Mouse (Mus musculus) heart, embryonic 11.5 days (tissue): ENCODE data around the gene Muc4. TPM values are rescaled to one million over a fixed set of nuclear protein-coding genes. Genes with fewer than 3 reads are reported as not detected.

ENCODE experiments used
- ATAC-seq: fragments of 200-750 bp; cut with Nextera tagmentation; replicated peaks from 2 replicates; pipeline ENCODE4 v1.8.0; 2017; ENCODE audit warnings: moderate library complexity; ENCODE audit not compliant: insufficient number of reproducible peaks, low FRiP score, low TSS enrichment
- H3K27ac ChIP-seq: fragments of 300-500 bp; sonication (generic); 2 replicates; pipeline ENCODE4 v1.5.1; 2014; ENCODE audit warnings: mild to moderate bottlenecking, low read depth, low read length
- H3K27me3 ChIP-seq: fragments of 300-500 bp; sonication (generic); 2 replicates; pipeline ENCODE4 v1.6.1; 2014; ENCODE audit warnings: mild to moderate bottlenecking, low read length, mixed read lengths; ENCODE audit not compliant: control insufficient read depth, insufficient read depth
- H3K36me3 ChIP-seq: fragments of 300-500 bp; sonication (generic); 2 replicates; pipeline ENCODE4 v1.6.1; 2014; ENCODE audit warnings: mild to moderate bottlenecking, low read length, moderate library complexity, mixed read lengths; ENCODE audit not compliant: control insufficient read depth, insufficient read depth
- H3K4me1 ChIP-seq: fragments of 300-500 bp; sonication (generic); 2 replicates; pipeline ENCODE4 v1.6.1; 2014; ENCODE audit warnings: low read length; ENCODE audit not compliant: control insufficient read depth, insufficient read depth
- H3K4me2 ChIP-seq: fragments of 300-500 bp; sonication (generic); 2 replicates; pipeline ENCODE4 v1.6.1; 2014; ENCODE audit warnings: mild to moderate bottlenecking, moderate library complexity
- H3K4me3 ChIP-seq: fragments of 300-500 bp; sonication (generic); 2 replicates; pipeline ENCODE4 v1.5.1; 2014; ENCODE audit warnings: low read depth, low read length
- H3K9ac ChIP-seq: fragments of 300-500 bp; sonication (generic); 2 replicates; pipeline ENCODE4 v1.6.1; 2014; ENCODE audit warnings: mild to moderate bottlenecking, low read depth, low read length, moderate library complexity
- H3K9me3 ChIP-seq: fragments of 300-500 bp; sonication (generic); replicated peaks from 2 replicates; pipeline ENCODE4 v1.6.1; 2016; ENCODE audit warnings: low read length; ENCODE audit not compliant: control insufficient read depth
- WGBS: fragments of 180-500 bp; shearing (Covaris S2); extraction: QIAGEN DNeasy Blood & Tissue Kit; methylation state at CpG from one replicate; pipeline ENCODE4 v1.1.7; 2014; ENCODE audit not compliant: insufficient replicate concordance; 5-methylcytosine and 5-hydroxymethylcytosine counted together
- polyA plus RNA-seq: library from polyadenylated mRNA; unstranded; fragments of >200 nt; fragmentation: Nextera tagmentation; extraction: Ambion mirVana; gene quantifications from 2 replicates; pipeline ENCODE4 v1.2.1, GENCODE M21; 2014

Muc4 gene
- polyA plus RNA-seq, 1 experiment from 2014 or later, result 0.13 TPM

GRCm38 (mm10) chr16:32776676-32777075, 41.0 kb downstream of the Muc4 start:
- Histone ChIP-seq H3K9ac (no peak overlapping the region), H3K4me3 (no peak overlapping the region), H3K36me3 (no peaks in the 10 kb centered on the region), H3K27ac (no peak overlapping the region), H3K4me2 (no peak overlapping the region), H3K9me3 (no peaks in the 10 kb centered on the region), H3K27me3 (peaks cover 9% of the 10 kb centered on the region; the same call in 1 of the 2 replicates), H3K4me1 (peaks cover 4% of the 10 kb centered on the region; the same call in 1 of the 2 replicates)
- no peak for ATAC-seq
- 73% methylated on average over 10 of the region's 10 CpGs for WGBS

DNA sequence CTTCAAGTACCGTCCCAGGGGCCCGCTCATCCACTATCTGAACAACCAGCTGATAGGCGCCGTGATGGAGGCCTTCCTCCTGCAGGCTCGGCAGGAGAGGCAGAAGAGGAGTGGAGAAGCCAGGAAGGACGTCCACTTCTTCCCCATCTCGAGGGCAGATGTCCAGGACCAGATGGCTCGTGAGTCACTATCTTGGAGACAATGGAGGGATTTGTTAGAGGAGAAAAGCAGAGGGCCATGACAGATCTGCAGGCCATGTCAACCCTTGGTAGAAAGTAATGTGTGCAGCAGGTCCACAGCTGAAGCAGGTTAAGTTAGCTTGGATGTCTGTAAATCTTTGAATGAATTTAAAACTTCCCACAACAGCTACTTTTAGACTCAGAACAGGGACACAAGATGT, 43.3 kb downstream of the Muc4 start:
- no peaks in the 10 kb centered on the region for H3K36me3 ChIP-seq
- no peak overlapping the region for H3K27ac ChIP-seq
- H3K4me1 ChIP-seq, result peaks cover 4% of the 10 kb centered on the region; the same call in 1 of the 2 replicates
- no peak overlapping the region for H3K9ac ChIP-seq
- WGBS, result 22% methylated on average over 8 of the region's 8 CpGs
- no peaks in the 10 kb centered on the region for H3K9me3 ChIP-seq
- ATAC-seq, result no peak
- H3K4me2 ChIP-seq, result no peak overlapping the region
- H3K27me3 ChIP-seq, result peaks cover 9% of the 10 kb centered on the region; the same call in 1 of the 2 replicates
- no peak overlapping the region for H3K4me3 ChIP-seq

DNA sequence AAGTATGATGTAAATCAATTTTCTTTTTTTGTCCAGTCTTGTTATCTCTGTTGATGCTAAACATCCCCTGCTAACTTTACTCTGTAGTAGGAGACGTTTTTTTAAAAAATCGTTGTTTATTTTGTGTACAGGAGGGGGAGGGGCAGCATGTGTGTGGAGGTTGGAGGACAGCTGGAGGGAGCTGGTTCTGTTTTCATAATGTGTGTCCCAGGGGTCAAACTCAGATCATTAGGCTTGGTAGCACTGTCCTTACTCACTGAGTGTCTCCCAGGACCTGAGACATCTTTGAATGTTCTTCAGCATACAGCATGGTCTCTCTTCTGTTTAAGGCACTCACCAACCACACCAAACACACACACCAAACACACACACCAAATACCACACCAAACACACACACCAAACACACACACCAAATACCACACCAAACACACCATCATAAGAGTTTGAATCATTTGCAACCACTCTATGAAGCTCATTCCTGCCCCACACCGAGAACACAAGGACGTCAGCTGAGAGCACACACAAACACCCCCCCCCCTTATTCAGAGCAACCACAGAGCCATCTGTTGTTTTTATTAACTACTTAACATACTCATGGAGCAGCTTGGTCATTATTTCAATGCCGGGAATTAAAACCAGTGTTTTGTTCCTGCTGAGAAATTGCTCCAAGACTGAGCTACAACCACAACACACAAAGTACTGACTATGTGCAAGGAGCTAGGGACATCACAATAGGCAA, 47.8 kb downstream of the Muc4 start:
- H3K9ac ChIP-seq, result no peak overlapping the region
- no peak overlapping the region for H3K27ac ChIP-seq
- 63% methylated on average over 5 of the region's 5 CpGs for WGBS
- H3K9me3 ChIP-seq, result no peaks in the 10 kb centered on the region
- H3K36me3 ChIP-seq, result no peaks in the 10 kb centered on the region
- H3K4me2 ChIP-seq, result no peak overlapping the region
- no peak for ATAC-seq
- H3K4me1 ChIP-seq, result peaks cover 4% of the 10 kb centered on the region; the same call in 1 of the 2 replicates
- 0 out of 2 replicates have a peak, but pooled peaks cover 3% of the 10 kb centered on the region for H3K27me3 ChIP-seq
- no peak overlapping the region for H3K4me3 ChIP-seq

DNA sequence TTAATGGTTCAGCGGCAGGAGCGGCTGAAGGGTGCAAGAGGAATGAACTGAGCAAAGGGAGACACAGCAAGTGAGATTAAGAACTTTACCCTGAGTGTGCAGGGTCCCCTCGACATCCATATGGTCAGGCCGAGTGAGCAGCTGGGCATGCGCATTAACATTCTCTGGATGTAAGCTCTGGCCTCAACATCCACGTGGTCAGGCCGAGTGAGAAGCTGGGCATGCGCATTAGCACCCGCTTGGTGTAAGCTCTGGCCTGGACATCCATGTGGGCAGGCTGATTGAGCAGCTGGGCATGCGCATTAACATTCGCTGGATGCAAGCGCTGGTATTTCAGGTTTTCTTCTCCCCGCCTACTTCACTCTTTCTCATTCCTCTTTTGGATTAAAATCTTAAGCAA, 49.2 kb downstream of the Muc4 start:
- Histone ChIP-seq H3K4me3 (no peak overlapping the region), H3K4me2 (no peak overlapping the region), H3K9ac (no peak overlapping the region), H3K36me3 (no peaks in the 10 kb centered on the region), H3K4me1 (no peaks in the 10 kb centered on the region), H3K9me3 (no peaks in the 10 kb centered on the region), H3K27ac (no peak overlapping the region), H3K27me3 (0 out of 2 replicates have a peak, but pooled peaks cover 3% of the 10 kb centered on the region)
- 80% methylated on average over 13 of the region's 13 CpGs for WGBS
- ATAC-seq, result no peak

GRCm38 (mm10) chr16:32790056-32790455, 54.4 kb downstream of the Muc4 start:
- ATAC-seq, result no peak
- H3K27me3 ChIP-seq, result 0 out of 2 replicates have a peak, but pooled peaks cover 2% of the 10 kb centered on the region
- no peak overlapping the region for H3K4me2 ChIP-seq
- H3K4me3 ChIP-seq, result no peak overlapping the region
- H3K27ac ChIP-seq, result no peak overlapping the region
- WGBS, result 84% methylated on average over 5 of the region's 5 CpGs
- no peak overlapping the region for H3K9ac ChIP-seq
- H3K9me3 ChIP-seq, result no peaks in the 10 kb centered on the region
- no peaks in the 10 kb centered on the region for H3K4me1 ChIP-seq
- H3K36me3 ChIP-seq, result no peaks in the 10 kb centered on the region

GRCm38 (mm10) chr16:32795177-32795576, 59.5 kb downstream of the Muc4 start:
- 74% methylated on average over 1 of the region's 1 CpGs for WGBS
- Histone ChIP-seq H3K4me1 (peaks cover 6% of the 10 kb centered on the region; the same call in 1 of the 2 replicates), H3K4me3 (no peak overlapping the region), H3K36me3 (no peaks in the 10 kb centered on the region), H3K9ac (no peak overlapping the region), H3K4me2 (no peak overlapping the region), H3K9me3 (no peaks in the 10 kb centered on the region), H3K27me3 (0 out of 2 replicates have a peak, but pooled peaks cover 2% of the 10 kb centered on the region), H3K27ac (no peak overlapping the region)
- no peak for ATAC-seq

GRCm38 (mm10) chr16:32796676-32797425, 61.2 kb downstream of the Muc4 start:
- WGBS, result 74% methylated on average over 14 of the region's 14 CpGs
- Histone ChIP-seq H3K9ac (no peak overlapping the region), H3K27ac (no peak overlapping the region), H3K4me3 (no peak overlapping the region), H3K4me2 (no peak overlapping the region), H3K9me3 (no peaks in the 10 kb centered on the region), H3K36me3 (no peaks in the 10 kb centered on the region), H3K4me1 (peaks cover 6% of the 10 kb centered on the region; the same call in 1 of the 2 replicates), H3K27me3 (0 out of 2 replicates have a peak, but pooled peaks cover 2% of the 10 kb centered on the region)
- ATAC-seq, result no peak

DNA sequence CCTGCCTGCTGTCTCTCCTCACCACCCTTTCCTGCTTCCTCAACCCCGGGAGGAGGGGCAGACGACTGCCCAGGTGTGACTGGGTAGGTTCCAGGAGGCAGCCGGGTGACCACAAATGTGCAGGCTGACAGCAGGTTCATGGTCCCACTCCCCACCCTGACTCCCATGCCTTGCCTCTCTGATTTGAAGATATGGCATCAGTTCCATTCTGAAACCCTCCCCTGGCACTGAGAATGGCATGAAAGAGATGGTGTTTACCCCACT, 61.7 kb downstream of the Muc4 start, which contains the start of gene Muc20:
Muc20 (minus strand) TSS at position 10 of the 264 bp plus-strand sequence.
- H3K4me2 ChIP-seq, result no peak within 1 kb of the TSS
- ATAC-seq, result no peak
- no peak within 1 kb of the TSS for H3K27ac ChIP-seq
- no peaks in the 10 kb centered on the region for H3K36me3 ChIP-seq
- 74% methylated on average over 3 of the region's 3 CpGs for WGBS
- H3K9ac ChIP-seq, result no peak within 1 kb of the TSS
- H3K9me3 ChIP-seq, result no peaks in the 10 kb centered on the region
- no peak within 1 kb of the TSS for H3K4me3 ChIP-seq
- H3K4me1 ChIP-seq, result peaks cover 6% of the 10 kb centered on the region; the same call in 1 of the 2 replicates
- 0 out of 2 replicates have a peak, but pooled peaks cover 2% of the 10 kb centered on the region for H3K27me3 ChIP-seq
